23 mouse cellular contexts compared by ENCODE assay signal in genomic region chr5:32869389-32870024, GRCm38 (mm10). TPM values are rescaled to one million over a fixed set of nuclear protein-coding genes. Genes with fewer than 3 reads are reported as not detected.
"Had no signal": no experiment of that assay in that cellular context is flagged by ENCODE, and none has a peak within 500 bp of the region (broad histone marks: within the 10 kb centered on the region; RNA-seq: fewer than 3 reads in every experiment).

No protein-coding gene starts in this region.

- H3K4me2 ChIP-seq: liver, embryonic 13.5 days; liver, embryonic 15.5 days; lung, embryonic 15.5 days; midbrain, embryonic 12.5 days; neural tube, embryonic 13.5 days; neural tube, embryonic 15.5 days; stomach, embryonic 15.5 days had no signal

- ATAC-seq: liver, postnatal 0 days; midbrain, embryonic 16.5 days had no signal

- H3K27ac ChIP-seq: liver, embryonic 13.5 days; liver, embryonic 15.5 days; lung, embryonic 15.5 days; midbrain, embryonic 10.5 days; midbrain, embryonic 12.5 days; neural tube, embryonic 13.5 days; neural tube, embryonic 15.5 days; stomach, embryonic 15.5 days; stomach, postnatal 0 days had no signal

- H3K4me1 ChIP-seq: stomach, embryonic 15.5 days had no signal

- H3K4me3 ChIP-seq: liver, embryonic 13.5 days; liver, embryonic 15.5 days; lung, embryonic 15.5 days; midbrain, embryonic 10.5 days; midbrain, embryonic 12.5 days; myocyte; neural tube, embryonic 13.5 days; neural tube, embryonic 15.5 days; stomach, embryonic 15.5 days had no signal

- H3K9ac ChIP-seq: liver, embryonic 13.5 days; liver, embryonic 15.5 days; liver, postnatal 0 days; lung, embryonic 15.5 days; midbrain, embryonic 12.5 days; neural tube, embryonic 13.5 days; neural tube, embryonic 15.5 days; stomach, embryonic 15.5 days had no signal

- DNase-seq: liver, embryonic 13.5 days; liver, postnatal 0 days; lung, adult 2 months; lung, postnatal 10 days; lung, postnatal 4 days; midbrain, embryonic 14.5 days; right cerebral cortex, postnatal 25 days; right cerebral cortex, postnatal 4 days; thymus, adult 2 months; thymus, postnatal 25 days; thymus, postnatal 4 days had no signal

- H3K27me3 ChIP-seq: liver, embryonic 13.5 days; liver, embryonic 15.5 days; lung, embryonic 15.5 days; midbrain, embryonic 12.5 days; neural tube, embryonic 13.5 days; neural tube, embryonic 15.5 days; stomach, embryonic 15.5 days had no signal

- H3K9me3 ChIP-seq: liver, embryonic 13.5 days; liver, embryonic 15.5 days; lung, embryonic 15.5 days; midbrain, embryonic 10.5 days; midbrain, embryonic 12.5 days; neural tube, embryonic 13.5 days; neural tube, embryonic 15.5 days; stomach, embryonic 15.5 days had no signal

RNA-seq across cellular contexts. Expression of gene Gm20671, which starts 42.6 kb away (rescaled TPM):
- polyA plus RNA-seq: liver, embryonic 13.5 days; liver, embryonic 15.5 days; liver, postnatal 0 days; lung, embryonic 15.5 days; midbrain, embryonic 10.5 days; midbrain, embryonic 12.5 days; midbrain, embryonic 14.5 days; midbrain, embryonic 16.5 days; myocyte; neural tube, embryonic 11.5 days; neural tube, embryonic 13.5 days; neural tube, embryonic 15.5 days; stomach, embryonic 15.5 days; stomach, postnatal 0 days; urinary bladder, adult 2 months had no signal
